Mouse (Mus musculus): ENCODE data around the gene Ube2i. TPM values are rescaled to one million over a fixed set of nuclear protein-coding genes. Genes with fewer than 3 reads are reported as not detected.
A peak's percentile ranks its signal among the peaks of the same experiment; 100 is the strongest.
"Not testable (repeated sequence)": the region's sequence is repeated elsewhere in the genome, so short reads cannot be mapped to it uniquely, and the experiment has no call there.

The Ube2i gene
- polyA plus RNA-seq, 1 experiment from 2014 or later = 621 TPM

GRCm38 (mm10) chr17:25248033-25248750, 26.2 kb downstream of the Ube2i start:
- DNase-seq (ENCODE audit: low spot score) = no peak
- no peak overlapping the region for H3K4me3 ChIP-seq (ENCODE audit: low read depth, low read length)
- no peak overlapping the region for H3K4me2 ChIP-seq
- no peak overlapping the region for H3K9ac ChIP-seq (ENCODE audit: low read depth, low read length)
- H3K27me3 ChIP-seq (replicated peaks; ENCODE audit: control insufficient read depth, insufficient read depth, low read length) = peaks cover 5% of the 10 kb centered on the region
- H3K27ac ChIP-seq (ENCODE audit: low read depth, low read length) = no peak overlapping the region
- no peak for ATAC-seq (replicated peaks; ENCODE audit: low FRiP score)
- 62% methylated on average over 18 of the region's 18 CpGs for WGBS
- no peaks in the 10 kb centered on the region for H3K9me3 ChIP-seq (ENCODE audit: control insufficient read depth, low read length)
- H3K36me3 ChIP-seq (ENCODE audit: control insufficient read depth, insufficient read depth, low read length) = peaks cover 9% of the 10 kb centered on the region
- no peaks in the 10 kb centered on the region for H3K4me1 ChIP-seq (replicated peaks; ENCODE audit: control insufficient read depth, insufficient read depth, low read length)

DNA sequence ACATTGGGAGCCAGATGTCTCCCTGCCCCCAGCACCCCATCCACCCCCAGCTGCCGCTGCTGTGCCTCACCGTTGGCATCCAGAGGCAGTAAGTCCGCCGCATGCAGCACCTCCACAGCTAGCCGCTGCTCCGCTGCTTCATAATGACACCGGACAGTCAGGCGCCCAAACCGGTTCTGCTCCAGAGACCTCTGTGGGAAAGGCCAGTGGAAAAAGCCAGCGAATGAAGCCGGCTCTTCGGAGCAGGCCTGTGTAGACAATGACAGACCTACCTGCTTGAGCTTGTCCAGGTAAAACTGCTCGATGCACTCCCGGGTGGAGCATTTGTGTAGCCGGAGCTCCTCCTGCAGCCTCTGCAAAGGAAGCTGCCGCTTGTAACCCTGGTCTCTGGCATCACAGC, 30.2 kb downstream of the Ube2i start:
- ATAC-seq (replicated peaks; ENCODE audit: low FRiP score) (no peak), DNase-seq (ENCODE audit: low spot score) (no peak)
- Histone ChIP-seq H3K27ac (ENCODE audit: low read depth, low read length) (no peak overlapping the region), H3K36me3 (ENCODE audit: control insufficient read depth, insufficient read depth, low read length) (peaks cover 15% of the 10 kb centered on the region), H3K4me2 (no peak overlapping the region), H3K27me3 (replicated peaks; ENCODE audit: control insufficient read depth, insufficient read depth, low read length) (no peaks in the 10 kb centered on the region), H3K4me3 (ENCODE audit: low read depth, low read length) (no peak overlapping the region), H3K4me1 (replicated peaks; ENCODE audit: control insufficient read depth, insufficient read depth, low read length) (peaks cover 10% of the 10 kb centered on the region), H3K9ac (ENCODE audit: low read depth, low read length) (no peak overlapping the region), H3K9me3 (ENCODE audit: control insufficient read depth, low read length) (no peaks in the 10 kb centered on the region)
- 87% methylated on average over 16 of the region's 16 CpGs for WGBS

DNA sequence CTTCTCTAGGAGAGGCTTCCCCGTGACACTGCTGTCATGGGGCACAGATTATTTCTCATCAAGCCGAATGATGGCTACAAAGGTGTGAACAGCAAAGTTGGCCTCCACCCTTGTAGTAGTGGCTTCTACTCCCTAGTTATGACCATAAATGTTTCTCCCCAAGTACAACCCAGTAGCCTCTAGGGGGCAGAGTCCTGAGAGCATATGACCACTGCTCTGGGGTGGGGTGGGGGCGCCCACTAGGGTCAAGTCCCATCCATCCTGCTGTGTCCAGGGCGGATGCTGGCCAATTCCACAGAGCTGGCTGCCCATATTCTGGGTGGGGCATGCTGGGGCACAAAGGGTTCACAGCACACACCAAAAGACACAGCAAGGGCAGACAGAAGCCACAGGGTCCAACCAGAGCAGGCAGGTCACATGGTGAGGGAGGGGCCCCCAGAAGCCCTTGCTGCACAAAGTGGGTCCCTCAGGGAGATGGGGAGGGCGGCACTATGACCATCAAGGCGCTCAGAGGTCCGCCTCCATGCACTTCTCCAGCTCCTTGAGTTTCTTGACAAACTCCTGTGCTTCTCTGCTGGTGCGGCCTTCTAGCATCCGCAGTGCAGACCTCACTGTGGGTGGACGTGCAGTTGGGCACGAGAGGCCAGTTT, 31.2 kb downstream of the Ube2i start:
- Histone ChIP-seq H3K27me3 (replicated peaks; ENCODE audit: control insufficient read depth, insufficient read depth, low read length) (no peaks in the 10 kb centered on the region), H3K4me3 (ENCODE audit: low read depth, low read length) (no peak overlapping the region), H3K36me3 (ENCODE audit: control insufficient read depth, insufficient read depth, low read length) (peaks cover 15% of the 10 kb centered on the region), H3K4me1 (replicated peaks; ENCODE audit: control insufficient read depth, insufficient read depth, low read length) (peaks cover 10% of the 10 kb centered on the region), H3K9me3 (ENCODE audit: control insufficient read depth, low read length) (no peaks in the 10 kb centered on the region), H3K9ac (ENCODE audit: low read depth, low read length) (no peak overlapping the region), H3K4me2 (no peak overlapping the region), H3K27ac (ENCODE audit: low read depth, low read length) (no peak overlapping the region)
- 88% methylated on average over 11 of the region's 11 CpGs for WGBS
- no peak for ATAC-seq (replicated peaks; ENCODE audit: low FRiP score)
- no peak for DNase-seq (ENCODE audit: low spot score)

DNA sequence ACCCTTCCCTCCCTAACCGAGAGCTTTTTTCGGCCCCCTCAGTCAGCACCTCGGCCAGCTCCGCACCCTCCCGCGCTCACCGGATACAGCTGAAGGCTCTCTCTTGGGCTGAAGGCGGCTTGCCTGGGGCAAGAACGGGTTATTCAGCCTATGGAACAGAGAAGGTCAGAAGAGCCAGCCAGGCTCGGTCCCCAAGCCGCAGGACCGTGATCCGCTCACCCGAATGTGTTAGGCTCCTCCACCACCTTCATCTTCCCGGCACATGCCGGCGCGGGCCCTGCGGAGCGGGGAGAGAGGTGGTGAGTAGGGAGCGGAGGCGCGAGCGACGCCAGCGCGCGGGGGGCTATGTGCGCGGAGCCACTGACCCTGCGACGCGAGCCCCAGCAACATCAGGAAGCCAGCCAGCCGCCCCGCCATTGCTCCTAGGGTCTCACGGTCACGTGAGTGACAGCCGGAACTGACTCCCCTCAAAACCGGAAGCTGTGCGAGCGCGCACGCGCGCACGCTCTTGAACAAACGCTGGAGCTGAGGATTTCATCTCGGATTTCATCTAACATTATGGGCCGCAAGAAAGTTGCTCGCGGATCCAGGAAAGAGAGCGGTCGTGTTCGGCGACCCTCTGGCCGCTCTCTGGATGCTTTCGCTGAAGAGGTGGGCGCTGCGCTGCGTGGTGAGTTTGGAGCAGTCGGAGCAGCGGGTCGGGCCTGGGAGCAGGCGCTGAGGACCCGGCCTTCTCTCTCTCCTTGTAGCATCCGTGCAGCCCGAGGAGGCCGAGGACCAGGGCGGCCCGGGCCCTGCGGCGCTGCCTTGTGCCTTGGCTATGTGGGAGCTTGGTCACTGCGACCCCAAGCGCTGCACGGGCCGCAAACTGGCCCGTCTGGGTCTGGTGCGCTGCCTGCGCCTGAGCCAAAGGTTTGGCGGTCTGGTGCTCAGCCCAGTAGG, 34.5 kb downstream of the Ube2i start, which contains the start of the genes Gnptg and Tsr3:
Gnptg (minus strand) TSS at position 430 of the 942 bp plus-strand sequence.
Tsr3 (plus strand) TSS at position 476 of the 942 bp plus-strand sequence.
- Histone ChIP-seq H3K27ac (ENCODE audit: low read depth, low read length) (peak within 1 kb of the TSS; percentile 73), H3K9me3 (ENCODE audit: control insufficient read depth, low read length) (no peaks in the 10 kb centered on the region), H3K27me3 (replicated peaks; ENCODE audit: control insufficient read depth, insufficient read depth, low read length) (no peaks in the 10 kb centered on the region), H3K4me1 (replicated peaks; ENCODE audit: control insufficient read depth, insufficient read depth, low read length) (peaks cover 10% of the 10 kb centered on the region), H3K36me3 (ENCODE audit: control insufficient read depth, insufficient read depth, low read length) (peaks cover 24% of the 10 kb centered on the region), H3K9ac (ENCODE audit: low read depth, low read length) (peak within 1 kb of the TSS; percentile 95), H3K4me3 (ENCODE audit: low read depth, low read length) (peak within 1 kb of the TSS; percentile 99), H3K4me2 (peak within 1 kb of the TSS; percentile 96)
- WGBS = under 1% methylated on average over 80 of the region's 80 CpGs
- ATAC-seq (replicated peaks; ENCODE audit: low FRiP score) (peak; percentile 88), DNase-seq (ENCODE audit: low spot score) (peak; percentile 86)

GRCm38 (mm10) chr17:25235635-25236034, 38.8 kb downstream of the Ube2i start:
- Histone ChIP-seq H3K36me3 (ENCODE audit: control insufficient read depth, insufficient read depth, low read length) (peaks cover 23% of the 10 kb centered on the region), H3K4me1 (replicated peaks; ENCODE audit: control insufficient read depth, insufficient read depth, low read length) (no peaks in the 10 kb centered on the region; the same call in 1 of the 2 replicates), H3K9ac (ENCODE audit: low read depth, low read length) (no peak overlapping the region), H3K4me2 (no peak overlapping the region), H3K27me3 (replicated peaks; ENCODE audit: control insufficient read depth, insufficient read depth, low read length) (no peaks in the 10 kb centered on the region), H3K4me3 (ENCODE audit: low read depth, low read length) (no peak overlapping the region), H3K27ac (ENCODE audit: low read depth, low read length) (no peak overlapping the region), H3K9me3 (ENCODE audit: control insufficient read depth, low read length) (no peaks in the 10 kb centered on the region)
- ATAC-seq (replicated peaks; ENCODE audit: low FRiP score) (no peak), DNase-seq (ENCODE audit: low spot score) (no peak)
- WGBS = 86% methylated on average over 9 of the region's 9 CpGs

- not testable (repeated sequence) for H3K4me3 ChIP-seq (ENCODE audit: low read depth, low read length); H3K9me3 ChIP-seq (ENCODE audit: control insufficient read depth, low read length); DNase-seq (ENCODE audit: low spot score); H3K27me3 ChIP-seq (replicated peaks; ENCODE audit: control insufficient read depth, insufficient read depth, low read length); ATAC-seq (replicated peaks; ENCODE audit: low FRiP score); H3K9ac ChIP-seq (ENCODE audit: low read depth, low read length); H3K4me2 ChIP-seq; H3K27ac ChIP-seq (ENCODE audit: low read depth, low read length)
- Histone ChIP-seq H3K36me3 (ENCODE audit: control insufficient read depth, insufficient read depth, low read length) (peaks cover 33% of the 10 kb centered on the region), H3K4me1 (replicated peaks; ENCODE audit: control insufficient read depth, insufficient read depth, low read length) (peaks cover 11% of the 10 kb centered on the region)
- 93% methylated on average over 5 of the region's 11 CpGs for WGBS
These were observed 42.8 kb downstream of the Ube2i start for GRCm38 (mm10) chr17:25231621-25232020.

GRCm38 (mm10) chr17:25230700-25231099, 43.7 kb downstream of the Ube2i start:
- Histone ChIP-seq H3K4me3 (ENCODE audit: low read depth, low read length) (no peak overlapping the region), H3K27ac (ENCODE audit: low read depth, low read length) (no peak overlapping the region), H3K36me3 (ENCODE audit: control insufficient read depth, insufficient read depth, low read length) (peaks cover 35% of the 10 kb centered on the region), H3K4me1 (replicated peaks; ENCODE audit: control insufficient read depth, insufficient read depth, low read length) (peaks cover 19% of the 10 kb centered on the region), H3K9me3 (ENCODE audit: control insufficient read depth, low read length) (no peaks in the 10 kb centered on the region), H3K27me3 (replicated peaks; ENCODE audit: control insufficient read depth, insufficient read depth, low read length) (no peaks in the 10 kb centered on the region), H3K4me2 (no peak overlapping the region), H3K9ac (ENCODE audit: low read depth, low read length) (no peak overlapping the region)
- 92% methylated on average over 3 of the region's 3 CpGs for WGBS
- DNase-seq (ENCODE audit: low spot score) (no peak), ATAC-seq (replicated peaks; ENCODE audit: low FRiP score) (no peak)

DNA sequence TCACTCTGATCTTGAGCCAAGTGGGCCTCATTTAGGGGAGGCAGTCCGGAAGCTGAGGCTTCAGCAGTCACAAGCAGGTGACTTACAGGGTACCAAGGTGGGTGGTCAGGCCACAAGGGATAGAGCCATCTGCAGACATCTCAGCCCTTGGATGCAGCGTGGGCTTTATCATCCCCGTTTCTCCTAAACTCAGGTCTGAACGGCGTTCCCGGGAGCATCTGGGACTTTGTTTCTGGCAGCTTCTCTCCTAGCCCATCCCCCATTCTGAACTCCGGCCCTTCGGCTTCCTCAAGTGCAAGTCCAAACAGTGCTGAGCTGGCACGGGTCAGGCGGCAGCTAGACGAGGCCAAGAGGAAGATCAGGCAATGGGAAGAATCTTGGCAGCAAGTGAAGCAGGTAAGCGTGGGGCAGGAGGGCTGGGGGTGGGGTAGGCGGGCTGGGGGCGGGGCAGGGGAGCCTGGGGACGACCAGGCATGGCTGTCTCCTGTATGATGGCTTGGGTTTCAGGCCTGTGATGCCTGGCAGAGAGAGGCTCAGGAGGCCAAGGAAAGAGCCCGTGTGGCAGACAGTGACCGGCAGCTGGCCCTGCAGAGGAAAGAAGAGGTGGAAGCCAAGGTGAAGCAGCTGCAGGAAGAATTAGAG, 44.3 kb downstream of the Ube2i start:
- not testable (repeated sequence) for DNase-seq (ENCODE audit: low spot score); H3K27me3 ChIP-seq (replicated peaks; ENCODE audit: control insufficient read depth, insufficient read depth, low read length); ATAC-seq (replicated peaks; ENCODE audit: low FRiP score); H3K9me3 ChIP-seq (ENCODE audit: control insufficient read depth, low read length); H3K27ac ChIP-seq (ENCODE audit: low read depth, low read length); H3K4me3 ChIP-seq (ENCODE audit: low read depth, low read length); H3K4me2 ChIP-seq; H3K9ac ChIP-seq (ENCODE audit: low read depth, low read length)
- peaks cover 24% of the 10 kb centered on the region for H3K4me1 ChIP-seq (replicated peaks; ENCODE audit: control insufficient read depth, insufficient read depth, low read length)
- H3K36me3 ChIP-seq (ENCODE audit: control insufficient read depth, insufficient read depth, low read length) = peaks cover 30% of the 10 kb centered on the region
- 80% methylated on average over 15 of the region's 17 CpGs for WGBS
